Mouse (Mus musculus) gastrocnemius, postnatal 36 days (tissue): ENCODE data around the gene Olfr1014. TPM values are rescaled to one million over a fixed set of nuclear protein-coding genes. Genes with fewer than 3 reads are reported as not detected.

ENCODE experiments used
- DNase-seq, 2 experiments: peaks; one replicate each; pipeline ENCODE4 v3.0.0; 2022
- intact Hi-C: fragments of 180-260 bp; cut with DNase I; formaldehyde crosslinking; loops from one replicate; pipeline ENCODE4 v1.15.1; 2025
- long read RNA-seq, 2 experiments: library from polyadenylated mRNA; stranded (forward); transcript quantifications; one replicate each; pipeline ENCODE4 v2.0.0; 2021
- total RNA-seq, 2 experiments: library from RNA; stranded (reverse); gene quantifications; 2 replicates each; pipeline ENCODE4 v1.2.3; 2021

The Olfr1014 gene
- total RNA-seq: not detected
- long read RNA-seq, experiment 1: 0 reads
- long read RNA-seq, experiment 2: 0 reads

DNA sequence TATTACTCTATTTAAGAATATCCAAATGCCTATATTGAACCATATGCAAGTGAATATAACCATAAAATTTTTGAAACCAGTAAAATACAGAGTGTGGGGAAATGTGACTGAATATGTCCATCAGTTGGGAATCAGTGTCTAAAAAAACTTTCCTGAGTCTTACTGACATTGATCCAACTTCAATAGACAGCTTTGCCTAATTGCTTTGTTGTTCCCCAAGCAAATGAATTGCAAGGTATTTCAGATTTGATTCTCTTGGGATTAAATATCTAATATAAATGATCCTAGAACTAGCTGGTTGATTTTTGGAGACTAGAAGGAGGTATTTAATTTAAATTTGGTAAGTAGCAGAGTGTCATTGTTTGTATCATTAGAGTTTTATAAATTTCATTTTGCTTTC, at the start of gene Olfr1014:
Gene Olfr1014, plus strand, starts transcription at position 301 of the 400 bp plus-strand sequence.
- no peak for DNase-seq
- intact Hi-C loops: no loop called here

- intact Hi-C loops: no loop called here
- DNase-seq: no peak
Observed at GRCm38 (mm10) chr2:85725793-85726192, 46.7 kb upstream of the Olfr1014 start.

- intact Hi-C loops: no loop called here
- DNase-seq: no peak
Observed at GRCm38 (mm10) chr2:85753822-85754221, 18.7 kb upstream of the Olfr1014 start.

GRCm38 (mm10) chr2:85762666-85763065, 9.8 kb upstream of the Olfr1014 start, which contains the start of gene Olfr1012:
TSS of gene Olfr1012 (minus strand) at chr2:85762766.
- DNase-seq: no peak
- intact Hi-C loops: no loop called here

DNA sequence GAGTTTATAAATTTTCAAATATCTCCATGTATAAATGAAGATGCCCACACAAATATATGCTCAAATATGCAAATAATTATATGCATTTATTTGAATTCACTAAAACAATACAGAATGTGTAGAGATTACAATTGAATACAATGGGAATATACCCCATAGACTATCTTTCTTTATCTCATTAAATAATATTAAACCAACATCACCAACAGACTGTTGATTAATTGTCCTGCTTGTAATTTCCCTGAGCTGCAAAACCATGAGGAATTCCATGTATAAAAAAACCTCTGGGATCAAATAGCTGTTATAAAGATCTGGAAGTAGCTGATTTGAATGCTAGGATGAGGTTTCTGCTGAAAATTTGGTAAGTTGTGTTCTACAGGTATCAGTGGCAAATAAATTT, 5.7 kb upstream of the Olfr1014 start, which contains the start of gene Olfr1013:
Gene Olfr1013, plus strand, starts transcription at position 301 of the 400 bp plus-strand sequence.
- no peak for DNase-seq
- intact Hi-C loops: no loop called here

DNA sequence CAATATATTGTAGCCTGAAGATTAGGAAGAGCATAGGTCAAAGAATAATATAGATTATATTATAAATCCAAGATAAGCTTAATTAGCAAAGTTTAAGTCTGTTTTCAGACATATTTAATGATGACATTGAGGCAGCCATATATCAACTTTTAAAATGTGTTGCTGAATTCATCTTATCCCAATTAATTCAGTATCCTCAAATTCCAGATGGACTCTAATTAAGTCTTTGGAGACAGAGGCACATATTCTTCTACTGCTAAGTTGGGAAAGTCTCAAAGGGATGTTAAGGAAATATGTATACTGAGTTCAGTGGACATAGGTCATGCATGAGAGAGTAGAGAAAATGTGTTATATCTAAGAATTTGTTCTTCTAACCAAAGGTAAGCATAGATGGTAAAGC, 9.2 kb downstream of the Olfr1014 start, which contains the start of gene Olfr1015:
Gene Olfr1015, plus strand, starts transcription at position 301 of the 400 bp plus-strand sequence.
- intact Hi-C loops: no loop called here
- DNase-seq: no peak

DNA sequence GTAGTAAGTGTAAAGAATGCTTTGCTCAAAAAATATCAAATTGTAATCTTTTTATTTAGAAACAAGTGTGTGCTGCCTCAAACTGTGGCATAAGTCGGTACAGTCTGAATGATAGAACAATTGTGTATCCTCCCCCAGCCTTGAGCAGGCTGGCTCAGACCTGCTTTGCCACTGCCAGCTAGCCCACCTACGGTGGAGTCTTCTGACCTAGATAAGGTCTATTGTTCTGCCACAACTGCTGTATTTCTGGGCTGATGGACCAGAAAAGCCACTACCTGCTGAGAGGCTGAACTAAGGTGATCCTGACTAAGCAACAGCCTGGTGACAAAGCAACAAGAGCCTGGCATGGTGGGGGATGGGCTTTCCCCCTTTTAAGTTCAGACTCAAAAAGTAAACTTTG, 19.8 kb downstream of the Olfr1014 start:
- no peak for DNase-seq
- intact Hi-C loops: no loop called here

DNA sequence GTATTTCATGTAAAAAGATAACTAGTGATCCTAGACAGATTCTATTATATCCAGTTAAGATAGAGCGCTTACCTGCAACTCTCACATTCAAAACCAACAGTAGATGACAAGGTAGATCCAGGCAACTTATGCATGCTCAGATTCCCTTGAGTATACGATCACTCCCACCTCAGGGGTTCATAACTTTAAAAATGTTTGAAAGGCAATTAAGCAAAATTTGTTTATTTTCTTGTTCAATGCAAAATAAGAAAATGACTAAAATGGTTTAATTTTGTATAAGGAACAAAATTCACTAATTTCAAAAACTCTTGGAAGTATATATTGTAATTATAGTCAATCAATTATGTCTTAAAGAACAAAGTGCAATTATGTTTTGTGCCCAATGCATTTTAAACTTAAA, 29.9 kb downstream of the Olfr1014 start, which contains the start of gene Olfr1016:
Gene Olfr1016, minus strand, starts transcription at position 101 of the 400 bp plus-strand sequence.
- intact Hi-C loops: no loop called here
- DNase-seq: no peak

DNA sequence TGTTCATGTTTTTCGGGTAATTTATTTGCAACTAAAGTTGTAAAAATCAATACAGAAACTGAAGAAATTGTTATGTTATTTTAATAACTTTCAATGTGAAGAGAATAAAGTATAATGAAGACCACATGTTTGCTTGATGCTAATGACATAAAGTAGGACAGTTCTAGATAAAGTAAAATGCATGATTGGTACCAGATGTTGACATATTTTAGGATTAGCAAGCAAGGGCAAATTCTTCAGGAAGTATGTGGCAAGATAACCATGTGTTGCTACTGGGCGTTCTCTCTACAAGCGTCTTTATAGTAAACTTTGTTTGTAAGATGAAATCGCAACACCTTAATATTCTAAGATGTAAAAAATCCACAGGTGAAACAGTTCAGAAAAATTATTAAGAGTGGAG, 32.0 kb downstream of the Olfr1014 start:
- intact Hi-C loops: no loop called here
- no peak for DNase-seq

GRCm38 (mm10) chr2:85818179-85818578, 45.7 kb downstream of the Olfr1014 start, which contains the start of gene Olfr1018:
TSS of gene Olfr1018 (plus strand) at chr2:85818479.
- intact Hi-C loops: no loop called here
- no peak for DNase-seq

Other genes starting within 250 kb of the Olfr1014 start
- gene Olfr996, start 193.5 kb upstream of the Olfr1014 start, total RNA-seq: not detected
- gene Olfr998, start 183.8 kb upstream of the Olfr1014 start, total RNA-seq: not detected
- not detected for gene Olfr1000, start 160.8 kb upstream of the Olfr1014 start, total RNA-seq
- not detected for gene Olfr1002, start 122.0 kb upstream of the Olfr1014 start, total RNA-seq
- not detected for gene Olfr154, start 108.3 kb upstream of the Olfr1014 start, total RNA-seq
- gene Olfr1006, start 93.9 kb upstream of the Olfr1014 start, total RNA-seq: not detected
- not detected for gene Olfr1008, start 83.3 kb upstream of the Olfr1014 start, total RNA-seq
- not detected for gene Olfr1009, start 57.3 kb upstream of the Olfr1014 start, total RNA-seq
- not detected for gene Olfr1012, start 9.9 kb upstream of the Olfr1014 start, total RNA-seq
- not detected for gene Olfr1013, start 5.6 kb upstream of the Olfr1014 start, total RNA-seq
- not detected for gene Olfr1015, start 9.3 kb downstream of the Olfr1014 start, total RNA-seq
- not detected for gene Olfr1016, start 29.8 kb downstream of the Olfr1014 start, total RNA-seq
- gene Olfr1018, start 45.8 kb downstream of the Olfr1014 start, total RNA-seq: not detected
- not detected for gene Olfr1019, start 72.8 kb downstream of the Olfr1014 start, total RNA-seq
- not detected for gene Olfr1020, start 74.3 kb downstream of the Olfr1014 start, total RNA-seq
- not detected for gene Olfr1022, start 95.9 kb downstream of the Olfr1014 start, total RNA-seq
- gene Olfr1023, start 112.9 kb downstream of the Olfr1014 start, total RNA-seq: not detected
- not detected for gene Olfr1024, start 132.3 kb downstream of the Olfr1014 start, total RNA-seq
- gene Olfr1025-ps1, start 142.5 kb downstream of the Olfr1014 start, total RNA-seq: not detected
- not detected for gene Olfr1026, start 148.8 kb downstream of the Olfr1014 start, total RNA-seq
- not detected for gene Olfr1028, start 177.7 kb downstream of the Olfr1014 start, total RNA-seq
- gene Olfr1029, start 201.2 kb downstream of the Olfr1014 start, total RNA-seq: not detected
- gene Olfr1030, start 206.6 kb downstream of the Olfr1014 start, total RNA-seq: not detected
- gene Olfr1031, start 217.6 kb downstream of the Olfr1014 start, total RNA-seq: not detected
- not detected for gene Olfr1032, start 232.8 kb downstream of the Olfr1014 start, total RNA-seq
- gene Olfr1033, start 247.9 kb downstream of the Olfr1014 start, total RNA-seq: under 1 TPM in 1 of 2 experiments, not detected in 1; 0.08 TPM